In genomic region chr14:108123147-108123546, GRCm38 (mm10) we compare ENCODE assay signal across 25 mouse cellular contexts.
A peak's percentile ranks its signal among the peaks of the same experiment; 100 is the strongest.
DNase-seq lines count a peak whose midpoint lies in the region; ATAC-seq and TF ChIP-seq lines count a peak whose summit lies in the region.
"Had no signal": no experiment of that assay in that cellular context is flagged by ENCODE, and none has a peak within 500 bp of the region (broad histone marks: within the 10 kb centered on the region; RNA-seq: fewer than 3 reads in every experiment).

No protein-coding gene starts in this region.

- no peaks in the 10 kb centered on the region for H3K36me3 ChIP-seq in lung, embryonic 14.5 days (ENCODE audit: insufficient read depth)
- H3K36me3 ChIP-seq in MEL (ENCODE audit: control insufficient read depth in 1 of 2, insufficient read depth in 2 of 2, low read length in 2 of 2): no peaks in the 10 kb centered on the region
- no peaks in the 10 kb centered on the region for H3K36me3 ChIP-seq in kidney, adult 2 months (ENCODE audit: control insufficient read depth, insufficient read depth, low read length)
- H3K36me3 ChIP-seq in hindbrain, postnatal 0 days (ENCODE audit: insufficient read depth, low read length): no peaks in the 10 kb centered on the region
- H3K36me3 ChIP-seq: embryonic facial prominence, embryonic 13.5 days; embryonic facial prominence, embryonic 15.5 days; forebrain, embryonic 10.5 days; forebrain, embryonic 12.5 days; G1E had no signal

- H3K79me2 ChIP-seq in MEL (ENCODE audit: control insufficient read depth, insufficient read depth, low read length, poor library complexity): no peaks in the 10 kb centered on the region

- TF ChIP-seq RAD21 in MEL (IDR thresholded peaks at IDR 0.05; ENCODE audit: low read depth, low read length): no peak

- no peak overlapping the region for H3K4me2 ChIP-seq in lung, embryonic 14.5 days
- H3K4me2 ChIP-seq in hindbrain, postnatal 0 days (ENCODE audit: low read depth, low read length): no peak overlapping the region
- H3K4me2 ChIP-seq: embryonic facial prominence, embryonic 13.5 days; embryonic facial prominence, embryonic 15.5 days; forebrain, embryonic 12.5 days had no signal

- no peaks in the 10 kb centered on the region for H3K4me1 ChIP-seq in lung, embryonic 14.5 days (ENCODE audit: insufficient read depth)
- no peaks in the 10 kb centered on the region for H3K4me1 ChIP-seq in MEL (ENCODE audit: control insufficient read depth in 1 of 2, insufficient read depth in 2 of 2, low read length in 2 of 2)
- H3K4me1 ChIP-seq in kidney, adult 2 months (ENCODE audit: control insufficient read depth, insufficient read depth, low read length): no peaks in the 10 kb centered on the region
- no peaks in the 10 kb centered on the region for H3K4me1 ChIP-seq in hindbrain, postnatal 0 days (ENCODE audit: insufficient read depth, low read length)
- H3K4me1 ChIP-seq: embryonic facial prominence, embryonic 13.5 days; embryonic facial prominence, embryonic 15.5 days; forebrain, embryonic 10.5 days; forebrain, embryonic 12.5 days had no signal

- 65% methylated on average over 2 of the region's 2 CpGs for WGBS in lung, embryonic 14.5 days
- 82% methylated on average over 2 of the region's 2 CpGs for WGBS in kidney, adult 2 months
- WGBS in hindbrain, postnatal 0 days: 90% methylated on average over 2 of the region's 2 CpGs

- TF ChIP-seq POLR2A in MEL (IDR thresholded peaks at IDR 0.05; ENCODE audit: control insufficient read depth in 1 of 2, insufficient read depth in 1 of 2, low read depth in 1 of 2, low read length in 2 of 2, poor library complexity in 1 of 2): no peak
- TF ChIP-seq POLR2A in kidney, adult 2 months (IDR thresholded peaks at IDR 0.05; ENCODE audit: low read depth, low read length): no peak

- no peak overlapping the region for H3K9ac ChIP-seq in lung, embryonic 14.5 days
- no peak overlapping the region for H3K9ac ChIP-seq in MEL (ENCODE audit: control insufficient read depth, low read depth, low read length, poor library complexity, severe bottlenecking)
- no peak overlapping the region for H3K9ac ChIP-seq in hindbrain, postnatal 0 days (replicated peaks; ENCODE audit: low read length)
- H3K9ac ChIP-seq: embryonic facial prominence, embryonic 13.5 days; embryonic facial prominence, embryonic 15.5 days; forebrain, embryonic 12.5 days had no signal

- H3K4me3 ChIP-seq in lung, embryonic 14.5 days (ENCODE audit: low read depth, low read length): no peak overlapping the region
- no peak overlapping the region for H3K4me3 ChIP-seq in MEL (ENCODE audit: control insufficient read depth in 1 of 2, insufficient read depth in 1 of 2, low read depth in 2 of 2, low read length in 2 of 2)
- H3K4me3 ChIP-seq in kidney, adult 2 months (ENCODE audit: insufficient read depth, low read depth, low read length): no peak overlapping the region
- no peak overlapping the region for H3K4me3 ChIP-seq in hindbrain, postnatal 0 days (ENCODE audit: low read length)
- H3K4me3 ChIP-seq: embryonic facial prominence, embryonic 13.5 days; embryonic facial prominence, embryonic 15.5 days; erythroblast, embryonic 14.5 days; forebrain, embryonic 10.5 days; forebrain, embryonic 12.5 days had no signal

- peak; percentile 18 for DNase-seq in lung, embryonic 14.5 days
- DNase-seq in lung, postnatal 4 days: no peak
- peak; percentile 7 for DNase-seq in MEL (ENCODE audit: low read depth, low spot score)
- DNase-seq in kidney, adult 2 months: no peak
- DNase-seq in hindbrain, postnatal 0 days (ENCODE audit: low spot score): no peak
- DNase-seq: adrenal gland, adult 2 months; adrenal gland, postnatal 10 days; adrenal gland, postnatal 25 days; cerebellum, adult 11 months; cerebellum, adult 18-20 months; cerebellum, adult 8-10 months; cerebellum, adult 9-11 months; cerebellum, postnatal 14 days; cerebellum, postnatal 36 days; embryo, embryonic 11 days had no signal

- no peaks in the 10 kb centered on the region for H3K27me3 ChIP-seq in lung, embryonic 14.5 days (ENCODE audit: insufficient read depth, low read length)
- no peaks in the 10 kb centered on the region for H3K27me3 ChIP-seq in MEL (ENCODE audit: control insufficient read depth in 1 of 2, insufficient read depth in 2 of 2, low read length in 2 of 2)
- no peaks in the 10 kb centered on the region for H3K27me3 ChIP-seq in kidney, adult 2 months (replicated peaks; ENCODE audit: control insufficient read depth, insufficient read depth, low read length)
- H3K27me3 ChIP-seq in hindbrain, postnatal 0 days (ENCODE audit: insufficient read depth, low read length): no peaks in the 10 kb centered on the region
- H3K27me3 ChIP-seq: CH12.LX; embryonic facial prominence, embryonic 13.5 days; embryonic facial prominence, embryonic 15.5 days; forebrain, embryonic 12.5 days had no signal

- no peak for ATAC-seq in lung, embryonic 14.5 days (ENCODE audit: insufficient read depth)
- no peak for ATAC-seq in hindbrain, postnatal 0 days
- ATAC-seq: CD4-positive, CD25-positive, alpha-beta regulatory T cell, adult 4 months; forebrain, embryonic 14.5 days; forebrain, embryonic 16.5 days had no signal

- no peak for TF ChIP-seq EP300 in MEL (IDR thresholded peaks at IDR 0.05; ENCODE audit: low read depth in 1 of 2, low read length in 2 of 2)

- no peaks in the 10 kb centered on the region for H3K9me3 ChIP-seq in lung, embryonic 14.5 days (ENCODE audit: low read depth, low read length)
- no peaks in the 10 kb centered on the region for H3K9me3 ChIP-seq in MEL (replicated peaks; ENCODE audit: insufficient read depth, low read length)
- H3K9me3 ChIP-seq in hindbrain, postnatal 0 days (ENCODE audit: low read length): no peaks in the 10 kb centered on the region
- H3K9me3 ChIP-seq: embryonic facial prominence, embryonic 13.5 days; embryonic facial prominence, embryonic 15.5 days; forebrain, embryonic 10.5 days; forebrain, embryonic 12.5 days; G1E had no signal

- no peak for TF ChIP-seq CTCF in lung, embryonic 14.5 days (IDR thresholded peaks at IDR 0.05; ENCODE audit: low read depth)
- no peak for TF ChIP-seq CTCF in MEL (IDR thresholded peaks at IDR 0.05 in 2 of 3, conservative IDR thresholded peaks at IDR 0.05 in 1 of 3; ENCODE audit: control insufficient read depth in 1 of 3, insufficient read depth in 1 of 3, low read depth in 2 of 3, low read length in 3 of 3, poor library complexity in 1 of 3, severe bottlenecking in 1 of 3)
- TF ChIP-seq CTCF in kidney, adult 2 months (conservative IDR thresholded peaks at IDR 0.05; ENCODE audit: insufficient read depth, insufficient read length, low read depth, low read length): no peak
- TF ChIP-seq CTCF in hindbrain, postnatal 0 days (IDR thresholded peaks at IDR 0.05; ENCODE audit: low read depth): no peak

- no peak overlapping the region for H3K27ac ChIP-seq in lung, embryonic 14.5 days (ENCODE audit: low read depth)
- no peak overlapping the region for H3K27ac ChIP-seq in MEL (ENCODE audit: control insufficient read depth, low read depth, low read length)
- H3K27ac ChIP-seq in kidney, adult 2 months (ENCODE audit: insufficient read depth, low read depth, low read length): no peak overlapping the region
- H3K27ac ChIP-seq in hindbrain, postnatal 0 days: no peak overlapping the region
- H3K27ac ChIP-seq: embryonic facial prominence, embryonic 13.5 days; embryonic facial prominence, embryonic 15.5 days; forebrain, embryonic 10.5 days; forebrain, embryonic 12.5 days had no signal

TF ChIP-seq in MEL, 35 proteins besides CTCF, POLR2A, EP300 and RAD21:
- no peak for TF ChIP-seq ELF1 (IDR thresholded peaks at IDR 0.05; ENCODE audit: low read depth, low read length)
- TF ChIP-seq MYC (IDR thresholded peaks at IDR 0.05; ENCODE audit: low read depth, low read length): no peak
- no peak for TF ChIP-seq POLR2AphosphoS5 (IDR thresholded peaks at IDR 0.05; ENCODE audit: borderline replicate concordance, low read depth, low read length)
- no peak for TF ChIP-seq SIN3A (IDR thresholded peaks at IDR 0.05; ENCODE audit: low read length)
- no peak for TF ChIP-seq CHD2 (IDR thresholded peaks at IDR 0.05; ENCODE audit: low read length)
- no peak for TF ChIP-seq USF1 (IDR thresholded peaks at IDR 0.05; ENCODE audit: low read depth, low read length)
- TF ChIP-seq SMC3 (IDR thresholded peaks at IDR 0.05; ENCODE audit: low read depth, low read length): no peak
- no peak for TF ChIP-seq HCFC1 (IDR thresholded peaks at IDR 0.05; ENCODE audit: low read depth, low read length)
- TF ChIP-seq NELFE (IDR thresholded peaks at IDR 0.05; ENCODE audit: low read depth, low read length): no peak
- no peak for TF ChIP-seq E2F4 (IDR thresholded peaks at IDR 0.05; ENCODE audit: borderline replicate concordance, low read depth, low read length)
- TF ChIP-seq MEF2A (IDR thresholded peaks at IDR 0.05; ENCODE audit: extremely low read depth, insufficient replicate concordance, low read depth, low read length, poor library complexity, severe bottlenecking): no peak
- TF ChIP-seq MXI1 (IDR thresholded peaks at IDR 0.05; ENCODE audit: low read depth, low read length): no peak

Comparison
In these comparisons a context has a peak if more than half of its experiments do, and no peak if none do; other contexts are left out.
1. DNase-seq: peak in lung, embryonic 14.5 days (single experiment) and MEL (single experiment); none in lung, postnatal 4 days (0 of 2), kidney, adult 2 months (single experiment) and hindbrain, postnatal 0 days (single experiment).